Mouse (Mus musculus): ENCODE measurements around the gene Smarcc1.

GRCm38 (mm10) chr9:110097791-110098190 is 19.7 kb upstream of the Smarcc1 start:
- no peak for TF ChIP-seq CTCF (IDR thresholded peaks at IDR 0.05; ENCODE audit: low read depth, low read length)
- TF ChIP-seq GATA1 (IDR thresholded peaks at IDR 0.05; ENCODE audit: borderline replicate concordance, low read length), result no peak
- TF ChIP-seq TAL1 (conservative IDR thresholded peaks at IDR 0.05; ENCODE audit: low read depth, low read length), result no peak
- TF ChIP-seq GATA2 (IDR thresholded peaks at IDR 0.05; ENCODE audit: borderline replicate concordance, low read depth, low read length), result no peak

All from G1E (cell line).